Mouse (Mus musculus): ENCODE data around the gene Ddrgk1. TPM values are rescaled to one million over a fixed set of nuclear protein-coding genes. Genes with fewer than 3 reads are reported as not detected.

Ddrgk1 gene
- total and polyA plus RNA-seq, 3 experiments, result 51.7 to 93.1 (median 77.9) TPM

GRCm38 (mm10) chr2:130707057-130707456, 42.6 kb upstream of the Ddrgk1 start:
- dilution Hi-C loops (cut with MboI; ENCODE audit: extremely low pct_ligation_motif_present, extremely low pct_unique_long_range_greater_than_20kb, low sequenced_read_pairs) (no loop called here), in situ Hi-C loops (cut with MboI; ENCODE audit: low pct_ligation_motif_present, low pct_unique_long_range_greater_than_20kb, low sequenced_read_pairs) (no loop called here)
- peaks cover 0 to 6% of the 10 kb centered on the region in 2 experiments for H3K36me3 ChIP-seq (replicated peaks in 1 of 2; ENCODE audit: control insufficient read depth in 1 of 2, insufficient read depth in 1 of 2, low read length in 1 of 2)
- no peaks in the 10 kb centered on the region for H3K27me3 ChIP-seq (replicated peaks)
- no peaks in the 10 kb centered on the region for H3K79me2 ChIP-seq (replicated peaks; ENCODE audit: control insufficient read depth, extremely low read depth, insufficient read depth, poor library complexity, severe bottlenecking)
- TF ChIP-seq MAX (IDR thresholded peaks at IDR 0.05; ENCODE audit: low read length) (peak; percentile 40), RAD21 (IDR thresholded peaks at IDR 0.05; ENCODE audit: low read depth, low read length) (no peak)
- H3K4me1 ChIP-seq (ENCODE audit: control insufficient read depth in 1 of 2, insufficient read depth in 2 of 2), result peaks cover 4 to 13% of the 10 kb centered on the region in 2 experiments
- H3K4me2 ChIP-seq (ENCODE audit: insufficient read depth, low read depth, poor library complexity, severe bottlenecking), result peak overlapping the region; percentile 61; the same call in 1 of the 2 replicates
- no peak overlapping the region for H3K27ac ChIP-seq (ENCODE audit: insufficient read depth, low read depth)
- peak; percentile 24 for DNase-seq (ENCODE audit: extremely low read depth)
- peak overlapping the region; percentile 20 for H3K9ac ChIP-seq (ENCODE audit: insufficient read depth, low read depth)
- H3K4me3 ChIP-seq (replicated peaks in 1 of 3; ENCODE audit: low read depth in 2 of 3, low read length in 2 of 3, poor library complexity in 1 of 3), result no peak overlapping the region
- no peaks in the 10 kb centered on the region for H3K9me3 ChIP-seq (replicated peaks; ENCODE audit: low read length)

GRCm38 (mm10) chr2:130706602-130707001, 42.1 kb upstream of the Ddrgk1 start:
- Histone ChIP-seq H3K4me1 (ENCODE audit: control insufficient read depth in 1 of 2, insufficient read depth in 2 of 2) (peaks cover 4 to 13% of the 10 kb centered on the region in 2 experiments), H3K36me3 (replicated peaks in 1 of 2; ENCODE audit: control insufficient read depth in 1 of 2, insufficient read depth in 1 of 2, low read length in 1 of 2) (peaks cover 0 to 5% of the 10 kb centered on the region in 2 experiments), H3K79me2 (replicated peaks; ENCODE audit: control insufficient read depth, extremely low read depth, insufficient read depth, poor library complexity, severe bottlenecking) (no peaks in the 10 kb centered on the region), H3K27ac (ENCODE audit: insufficient read depth, low read depth) (no peak overlapping the region), H3K27me3 (replicated peaks) (no peaks in the 10 kb centered on the region), H3K9me3 (replicated peaks; ENCODE audit: low read length) (no peaks in the 10 kb centered on the region), H3K4me3 (replicated peaks in 1 of 3; ENCODE audit: low read depth in 2 of 3, low read length in 2 of 3, poor library complexity in 1 of 3) (no peak overlapping the region), H3K4me2 (ENCODE audit: insufficient read depth, low read depth, poor library complexity, severe bottlenecking) (peak overlapping the region; percentile 61), H3K9ac (ENCODE audit: insufficient read depth, low read depth) (peak overlapping the region; percentile 20; the same call in 1 of the 2 replicates)
- dilution Hi-C loops (cut with MboI; ENCODE audit: extremely low pct_ligation_motif_present, extremely low pct_unique_long_range_greater_than_20kb, low sequenced_read_pairs) (no loop called here), in situ Hi-C loops (cut with MboI; ENCODE audit: low pct_ligation_motif_present, low pct_unique_long_range_greater_than_20kb, low sequenced_read_pairs) (no loop called here)
- DNase-seq (ENCODE audit: extremely low read depth), result no peak
- TF ChIP-seq ZNF384 (IDR thresholded peaks at IDR 0.05; ENCODE audit: low read depth, low read length), result no peak
- no peak for TF ChIP-seq POLR2A (IDR thresholded peaks at IDR 0.05; ENCODE audit: low read depth, low read length)
- no peak for TF ChIP-seq USF1 (IDR thresholded peaks at IDR 0.05; ENCODE audit: low read depth, low read length)
- no peak for TF ChIP-seq MAFK (IDR thresholded peaks at IDR 0.05; ENCODE audit: insufficient replicate concordance, low read length)
- no peak for TF ChIP-seq MAZ (IDR thresholded peaks at IDR 0.05; ENCODE audit: low read depth, low read length)

GRCm38 (mm10) chr2:130705178-130705577, 40.7 kb upstream of the Ddrgk1 start:
- H3K4me1 ChIP-seq (ENCODE audit: control insufficient read depth in 1 of 2, insufficient read depth in 2 of 2), result peaks cover 4 to 13% of the 10 kb centered on the region in 2 experiments
- H3K9ac ChIP-seq (ENCODE audit: insufficient read depth, low read depth), result no peak overlapping the region
- no peak overlapping the region for H3K4me3 ChIP-seq (replicated peaks in 1 of 3; ENCODE audit: low read depth in 2 of 3, low read length in 2 of 3, poor library complexity in 1 of 3)
- H3K79me2 ChIP-seq (replicated peaks; ENCODE audit: control insufficient read depth, extremely low read depth, insufficient read depth, poor library complexity, severe bottlenecking), result no peaks in the 10 kb centered on the region
- peaks cover 0 to 5% of the 10 kb centered on the region in 2 experiments for H3K36me3 ChIP-seq (replicated peaks in 1 of 2; ENCODE audit: control insufficient read depth in 1 of 2, insufficient read depth in 1 of 2, low read length in 1 of 2)
- no peak for DNase-seq (ENCODE audit: extremely low read depth)
- in situ Hi-C loops (cut with MboI; ENCODE audit: low pct_ligation_motif_present, low pct_unique_long_range_greater_than_20kb, low sequenced_read_pairs) (no loop called here), dilution Hi-C loops (cut with MboI; ENCODE audit: extremely low pct_ligation_motif_present, extremely low pct_unique_long_range_greater_than_20kb, low sequenced_read_pairs) (no loop called here)
- H3K4me2 ChIP-seq (ENCODE audit: insufficient read depth, low read depth, poor library complexity, severe bottlenecking), result no peak overlapping the region
- H3K27me3 ChIP-seq (replicated peaks), result peaks cover 2% of the 10 kb centered on the region
- TF ChIP-seq PAX5 (IDR thresholded peaks at IDR 0.05; ENCODE audit: low read length), result no peak
- no peak for TF ChIP-seq TBP (conservative IDR thresholded peaks at IDR 0.05; ENCODE audit: low read depth, low read length)
- no peak for TF ChIP-seq ELF1 (IDR thresholded peaks at IDR 0.05; ENCODE audit: low read depth, low read length)
- no peak for TF ChIP-seq POLR2A (IDR thresholded peaks at IDR 0.05; ENCODE audit: low read depth, low read length)
- TF ChIP-seq GABPA (IDR thresholded peaks at IDR 0.05; ENCODE audit: insufficient replicate concordance, low read depth, low read length), result no peak
- no peak for TF ChIP-seq MAFK (IDR thresholded peaks at IDR 0.05; ENCODE audit: insufficient replicate concordance, low read length)
- peak in 1 of 2 experiments; percentile 51; a peak in 2 of 4 replicates for TF ChIP-seq CTCF (conservative IDR thresholded peaks at IDR 0.05 in 1 of 2, IDR thresholded peaks at IDR 0.05 in 1 of 2; ENCODE audit: low read depth in 2 of 2, low read length in 2 of 2)
- TF ChIP-seq IRF4 (IDR thresholded peaks at IDR 0.05; ENCODE audit: low read depth, low read length), result no peak
- peak; percentile 50 for TF ChIP-seq ZNF384 (IDR thresholded peaks at IDR 0.05; ENCODE audit: low read depth, low read length)
- no peak for TF ChIP-seq MAZ (IDR thresholded peaks at IDR 0.05; ENCODE audit: low read depth, low read length)
- no peak for TF ChIP-seq UBTF (IDR thresholded peaks at IDR 0.05; ENCODE audit: low read depth, low read length)
- TF ChIP-seq ZMIZ1 (IDR thresholded peaks at IDR 0.05; ENCODE audit: low read depth, low read length), result no peak
- TF ChIP-seq SMC3 (IDR thresholded peaks at IDR 0.05; ENCODE audit: low read depth, low read length), result no peak; the same call in 1 of the 2 replicates
- no peak for TF ChIP-seq POLR2AphosphoS2 (IDR thresholded peaks at IDR 0.05; ENCODE audit: low read depth, low read length)
- TF ChIP-seq CHD2 (IDR thresholded peaks at IDR 0.05; ENCODE audit: low read length), result no peak
- H3K27ac ChIP-seq (ENCODE audit: insufficient read depth, low read depth), result no peak overlapping the region
- no peaks in the 10 kb centered on the region for H3K9me3 ChIP-seq (replicated peaks; ENCODE audit: low read length)
